Mouse (Mus musculus) intestine, postnatal 0 days (tissue): ENCODE results near the gene Blvrb. TPM values are rescaled to one million over a fixed set of nuclear protein-coding genes. Genes with fewer than 3 reads are reported as not detected.
A peak's percentile ranks its signal among the peaks of the same experiment; 100 is the strongest.

Experiments
- ATAC-seq: fragments of 200-750 bp; cut with Nextera tagmentation; 2 replicates; pipeline ENCODE4 v1.8.0; 2017; ENCODE audit warnings: mild to moderate bottlenecking, moderate TSS enrichment, moderate library complexity
- H3K27ac ChIP-seq: fragments of 300-500 bp; sonication (generic); 2 replicates; pipeline ENCODE4 v1.5.1; 2014; ENCODE audit warnings: mild to moderate bottlenecking, low read depth, low read length, moderate library complexity
- H3K27me3 ChIP-seq: fragments of 300-500 bp; sonication (generic); replicated peaks from 2 replicates; pipeline ENCODE4 v1.6.1; 2014; ENCODE audit warnings: low read length, mixed read lengths; ENCODE audit not compliant: control insufficient read depth, insufficient read depth
- H3K36me3 ChIP-seq: fragments of 300-500 bp; sonication (generic); 2 replicates; pipeline ENCODE4 v1.6.1; 2014; ENCODE audit warnings: mild to moderate bottlenecking, moderate library complexity; ENCODE audit not compliant: control insufficient read depth, insufficient read depth
- H3K4me1 ChIP-seq: fragments of 300-500 bp; sonication (generic); replicated peaks from 2 replicates; pipeline ENCODE4 v1.6.1; 2014; ENCODE audit warnings: antibody characterized with exemption, low read length, mixed read lengths; ENCODE audit not compliant: control insufficient read depth, insufficient read depth
- H3K4me2 ChIP-seq: fragments of 300-500 bp; sonication (generic); replicated peaks from 2 replicates; pipeline ENCODE4 v1.6.1; 2014; ENCODE audit warnings: low read depth, mild to moderate bottlenecking, moderate library complexity
- H3K4me3 ChIP-seq: fragments of 300-500 bp; sonication (generic); 2 replicates; pipeline ENCODE4 v1.5.1; 2014; ENCODE audit warnings: low read depth, low read length
- H3K9ac ChIP-seq: fragments of 300-500 bp; sonication (generic); 2 replicates; pipeline ENCODE4 v1.6.1; 2014; ENCODE audit warnings: mild to moderate bottlenecking, low read depth, low read length
- H3K9me3 ChIP-seq: fragments of 300-500 bp; sonication (generic); 2 replicates; pipeline ENCODE4 v1.6.1; 2016; ENCODE audit warnings: mixed run types; ENCODE audit not compliant: control insufficient read depth
- CTCF ChIP-seq: sonication (generic); IDR thresholded peaks from 2 replicates; pipeline ENCODE4 v1.5.1; 2016; ENCODE audit warnings: low read depth, mild to moderate bottlenecking, control low read depth, antibody characterized with exemption, moderate library complexity
- WGBS: fragments of 180-500 bp; shearing (Covaris S2); extraction: QIAGEN DNeasy Blood & Tissue Kit; methylation state at CpG from one replicate; pipeline ENCODE4 v1.1.7; 2014; 5-methylcytosine and 5-hydroxymethylcytosine counted together
- polyA plus RNA-seq: library from polyadenylated mRNA; unstranded; fragments of >200 nt; fragmentation: Nextera tagmentation; extraction: Ambion mirVana; gene quantifications from 2 replicates; pipeline ENCODE4 v1.2.1, GENCODE M21; 2015

The Blvrb gene
- polyA plus RNA-seq, 1 experiment from 2014 or later, result 60.4 TPM

DNA sequence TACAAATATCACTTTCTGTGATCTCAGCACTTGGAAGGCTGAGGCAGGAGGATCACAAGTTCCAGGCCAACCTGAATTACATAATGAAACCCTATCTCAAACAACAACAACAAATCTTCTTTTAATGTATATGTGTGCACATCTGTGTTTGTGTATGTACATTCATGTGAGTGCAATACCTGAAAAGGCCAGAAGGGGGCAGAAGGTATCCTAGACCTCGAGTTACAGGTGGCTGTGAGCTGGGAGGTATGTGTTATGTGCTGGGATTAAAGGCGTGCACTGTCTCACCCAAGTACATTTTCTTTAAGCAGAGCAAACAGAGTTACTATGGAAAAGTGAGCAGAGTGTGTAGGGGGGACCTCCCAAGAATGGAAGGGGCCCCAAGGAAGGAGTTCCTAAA is 18.6 kb upstream of the Blvrb start:
- Histone ChIP-seq H3K9me3 (peaks cover 5% of the 10 kb centered on the region; the same call in 1 of the 2 replicates), H3K27ac (no peak overlapping the region), H3K4me3 (no peak overlapping the region), H3K4me2 (no peak overlapping the region), H3K9ac (no peak overlapping the region), H3K4me1 (no peaks in the 10 kb centered on the region), H3K36me3 (no peaks in the 10 kb centered on the region), H3K27me3 (peaks cover 5% of the 10 kb centered on the region)
- WGBS, result 58% methylated on average over 2 of the region's 2 CpGs
- 0 out of 2 replicates have a peak, but pooled peaks have one; percentile 27 for TF ChIP-seq CTCF
- no peak for ATAC-seq

GRCm38 (mm10) chr7:27433349-27433748 is 14.4 kb upstream of the Blvrb start:
- no peak; the same call in 1 of the 2 replicates for ATAC-seq

GRCm38 (mm10) chr7:27433794-27434193 is 14.0 kb upstream of the Blvrb start:
- peak overlapping the region; percentile 21; the same call in 1 of the 2 replicates for H3K4me2 ChIP-seq
- H3K36me3 ChIP-seq, result no peaks in the 10 kb centered on the region
- peaks cover 5% of the 10 kb centered on the region; the same call in 1 of the 2 replicates for H3K9me3 ChIP-seq
- H3K27ac ChIP-seq, result no peak overlapping the region
- peaks cover 12% of the 10 kb centered on the region for H3K27me3 ChIP-seq
- ATAC-seq, result no peak
- no peaks in the 10 kb centered on the region for H3K4me1 ChIP-seq
- no peak overlapping the region for H3K9ac ChIP-seq
- 6% methylated on average over 10 of the region's 10 CpGs for WGBS
- no peak overlapping the region for H3K4me3 ChIP-seq
- no peak for TF ChIP-seq CTCF

More at GRCm38 (mm10) chr7:27433349-27433748, 14.4 kb upstream of the Blvrb start:
- no peaks in the 10 kb centered on the region for H3K4me1 ChIP-seq
- TF ChIP-seq CTCF, result no peak
- H3K27me3 ChIP-seq, result peaks cover 12% of the 10 kb centered on the region
- H3K9ac ChIP-seq, result no peak overlapping the region
- H3K27ac ChIP-seq, result no peak overlapping the region
- peaks cover 5% of the 10 kb centered on the region; the same call in 1 of the 2 replicates for H3K9me3 ChIP-seq
- H3K4me3 ChIP-seq, result no peak overlapping the region
- 23% methylated on average over 10 of the region's 10 CpGs for WGBS
- H3K36me3 ChIP-seq, result no peaks in the 10 kb centered on the region
- H3K4me2 ChIP-seq, result peak overlapping the region; percentile 21; the same call in 1 of the 2 replicates

GRCm38 (mm10) chr7:27437544-27437943 is 10.2 kb upstream of the Blvrb start:
- Histone ChIP-seq H3K4me3 (no peak overlapping the region), H3K4me1 (no peaks in the 10 kb centered on the region), H3K9me3 (no peaks in the 10 kb centered on the region), H3K36me3 (no peaks in the 10 kb centered on the region), H3K4me2 (no peak overlapping the region), H3K9ac (no peak overlapping the region), H3K27ac (no peak overlapping the region), H3K27me3 (peaks cover 12% of the 10 kb centered on the region)
- 59% methylated on average over 5 of the region's 5 CpGs for WGBS
- peak; percentile 72 for TF ChIP-seq CTCF
- ATAC-seq, result no peak

DNA sequence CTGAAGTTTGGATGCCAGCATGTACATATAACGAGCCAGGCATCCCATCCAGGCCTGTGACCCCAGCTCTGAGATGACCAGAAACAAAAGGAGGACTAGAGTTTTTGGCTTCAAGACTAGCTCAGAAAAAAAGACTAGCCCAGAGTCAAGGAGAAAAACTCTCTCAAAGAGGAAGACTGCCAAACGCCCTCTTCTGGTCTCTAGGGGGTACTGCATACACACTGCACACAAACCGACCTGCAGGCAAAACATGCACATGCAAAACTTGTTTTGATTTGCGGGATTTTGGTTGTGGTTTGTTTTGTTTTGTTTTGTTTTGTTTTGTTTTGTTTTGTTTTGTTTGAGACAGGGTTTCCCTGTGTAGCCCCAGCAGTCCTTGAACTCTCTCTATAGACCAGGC is 7.8 kb upstream of the Blvrb start:
- peak; percentile 46 for TF ChIP-seq CTCF
- H3K4me3 ChIP-seq, result no peak overlapping the region
- H3K4me2 ChIP-seq, result no peak overlapping the region
- no peak overlapping the region for H3K27ac ChIP-seq
- no peaks in the 10 kb centered on the region for H3K4me1 ChIP-seq
- no peak overlapping the region for H3K9ac ChIP-seq
- 77% methylated on average over 4 of the region's 4 CpGs for WGBS
- ATAC-seq, result no peak
- no peaks in the 10 kb centered on the region for H3K9me3 ChIP-seq
- no peaks in the 10 kb centered on the region for H3K27me3 ChIP-seq
- H3K36me3 ChIP-seq, result no peaks in the 10 kb centered on the region

DNA sequence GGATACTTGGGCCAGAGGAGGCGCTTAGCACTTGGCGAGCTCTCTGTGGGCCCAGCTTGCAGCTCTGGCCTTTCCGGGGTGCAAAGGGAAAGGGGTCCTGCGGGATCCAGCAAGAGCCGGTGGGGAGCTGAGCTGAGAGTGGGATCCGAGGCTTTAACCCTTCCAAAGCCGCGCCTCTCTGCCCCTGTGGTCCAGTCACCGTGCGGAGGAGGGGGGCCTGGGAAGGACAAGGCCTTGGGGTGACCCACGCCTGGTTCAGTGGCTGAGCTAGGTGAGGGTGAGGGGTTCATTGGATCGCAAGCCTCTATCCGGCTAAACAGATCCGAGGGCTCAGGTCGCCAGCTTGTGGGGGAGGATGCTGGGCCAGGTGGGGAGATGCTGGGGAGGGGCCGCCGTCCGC is 1.7 kb upstream of the Blvrb start:
- WGBS, result 16% methylated on average over 17 of the region's 18 CpGs
- Histone ChIP-seq H3K27ac (no peak overlapping the region), H3K9me3 (no peaks in the 10 kb centered on the region), H3K4me2 (peak overlapping the region; percentile 89), H3K9ac (peak overlapping the region; percentile 46), H3K4me3 (peak overlapping the region; percentile 48), H3K4me1 (no peaks in the 10 kb centered on the region; the same call in 1 of the 2 replicates), H3K27me3 (peaks cover 13% of the 10 kb centered on the region), H3K36me3 (no peaks in the 10 kb centered on the region)
- no peak for ATAC-seq
- no peak for TF ChIP-seq CTCF
